Mouse (Mus musculus) heart, postnatal 0 days (tissue): ENCODE results near the gene Meltf. TPM values are rescaled to one million over a fixed set of nuclear protein-coding genes. Genes with fewer than 3 reads are reported as not detected.

ENCODE experiments used
- ATAC-seq: fragments of 200-750 bp; cut with Nextera tagmentation; 2 replicates; pipeline ENCODE4 v1.8.0; 2017; ENCODE audit warnings: low read depth, moderate number of reproducible peaks, moderate library complexity; ENCODE audit not compliant: insufficient read depth
- DNase-seq: peaks from one replicate; pipeline ENCODE4 v3.0.0-alpha.2; 2016; ENCODE audit warnings: low spot score
- H3K27ac ChIP-seq: fragments of 300-500 bp; sonication (generic); 2 replicates; pipeline ENCODE4 v1.5.1; 2014; ENCODE audit warnings: low read depth, mild to moderate bottlenecking
- H3K27me3 ChIP-seq: fragments of 300-500 bp; sonication (generic); 2 replicates; pipeline ENCODE4 v1.6.1; 2014; ENCODE audit warnings: low read length, mixed read lengths; ENCODE audit not compliant: control insufficient read depth, insufficient read depth
- H3K36me3 ChIP-seq: fragments of 300-500 bp; sonication (generic); replicated peaks from 2 replicates; pipeline ENCODE4 v1.6.1; 2014; ENCODE audit warnings: low read length, mixed read lengths; ENCODE audit not compliant: control insufficient read depth, insufficient read depth
- H3K4me1 ChIP-seq: fragments of 300-500 bp; sonication (generic); 2 replicates; pipeline ENCODE4 v1.6.1; 2014; ENCODE audit warnings: antibody characterized with exemption; ENCODE audit not compliant: control insufficient read depth, insufficient read depth
- H3K4me2 ChIP-seq: fragments of 300-500 bp; sonication (generic); 2 replicates; pipeline ENCODE4 v1.6.1; 2014; ENCODE audit warnings: low read depth, mild to moderate bottlenecking, low read length, moderate library complexity
- H3K4me3 ChIP-seq: fragments of 300-500 bp; sonication (generic); 2 replicates; pipeline ENCODE4 v1.5.1; 2014; ENCODE audit warnings: low read depth, low read length
- H3K9ac ChIP-seq: fragments of 300-500 bp; sonication (generic); replicated peaks from 2 replicates; pipeline ENCODE4 v1.6.1; 2014; ENCODE audit warnings: low read depth, low read length, mixed read lengths
- H3K9me3 ChIP-seq: fragments of 300-500 bp; sonication (generic); replicated peaks from 2 replicates; pipeline ENCODE4 v1.6.1; 2016; ENCODE audit warnings: low read length; ENCODE audit not compliant: control insufficient read depth
- CTCF ChIP-seq: IDR thresholded peaks from 2 replicates; pipeline ENCODE4 v1.5.1; 2016; ENCODE audit warnings: antibody characterized with exemption, control low read depth, low read depth
- EP300 ChIP-seq: IDR thresholded peaks from 2 replicates; pipeline ENCODE4 v1.6.1; 2016; ENCODE audit warnings: antibody characterized with exemption, low read depth
- WGBS: fragments of 180-500 bp; shearing (Covaris S2); extraction: QIAGEN DNeasy Blood & Tissue Kit; methylation state at CpG from one replicate; pipeline ENCODE4 v1.1.7; 2014; 5-methylcytosine and 5-hydroxymethylcytosine counted together
- polyA plus RNA-seq: library from polyadenylated mRNA; unstranded; fragments of >200 nt; fragmentation: Nextera tagmentation; extraction: Ambion mirVana; gene quantifications from 2 replicates; pipeline ENCODE4 v1.2.1, GENCODE M21; 2015
- total RNA-seq: library from RNA; depleted of rRNA; stranded (reverse); fragments of >200 nt; gene quantifications from 2 replicates; pipeline ENCODE4 v1.2.3, GENCODE M21; 2014; ENCODE audit warnings: low replicate concordance

Meltf gene
- total and polyA plus RNA-seq, 2 experiments from 2014 or later, result not detected

- DNase-seq (no peak), ATAC-seq (no peak)
- 25% methylated on average over 19 of the region's 20 CpGs for WGBS
- peak overlapping the region; percentile 63 for H3K4me2 ChIP-seq
- H3K4me1 ChIP-seq, result no peaks in the 10 kb centered on the region
- H3K27me3 ChIP-seq, result no peaks in the 10 kb centered on the region
- H3K36me3 ChIP-seq, result no peaks in the 10 kb centered on the region
- peak overlapping the region; percentile 34 for H3K4me3 ChIP-seq
- H3K9me3 ChIP-seq, result no peaks in the 10 kb centered on the region
- no peak overlapping the region for H3K9ac ChIP-seq
- no peak overlapping the region for H3K27ac ChIP-seq
- no peak for TF ChIP-seq EP300
- TF ChIP-seq CTCF, result no peak
Observed at GRCm38 (mm10) chr16:31905891-31906825, 27.5 kb downstream of the Meltf start.

DNA sequence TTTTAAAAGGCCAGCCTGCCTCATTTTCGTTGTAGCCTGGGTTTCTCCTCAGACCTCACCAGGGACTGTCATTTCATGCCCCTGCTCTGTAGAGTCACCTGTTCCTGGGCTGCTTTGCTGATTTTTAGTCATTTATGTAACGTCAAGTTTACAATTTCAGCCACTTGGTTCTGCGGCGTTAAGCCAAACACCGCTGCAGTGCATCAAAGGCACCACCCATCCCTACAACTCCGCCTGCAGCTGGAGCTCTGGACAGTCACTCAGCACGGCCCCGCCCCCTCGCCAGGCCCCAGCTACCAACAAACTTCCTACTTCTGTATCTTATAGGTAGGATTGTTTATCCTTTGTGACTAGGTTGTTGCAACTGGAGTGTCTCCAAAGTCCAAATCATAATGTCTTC, 28.3 kb downstream of the Meltf start:
- peak overlapping the region; percentile 34 for H3K4me3 ChIP-seq
- H3K27ac ChIP-seq, result no peak overlapping the region
- peak; percentile 55; the same call in 1 of the 2 replicates for ATAC-seq
- H3K9me3 ChIP-seq, result no peaks in the 10 kb centered on the region
- WGBS, result 8% methylated on average over 9 of the region's 9 CpGs
- no peaks in the 10 kb centered on the region for H3K4me1 ChIP-seq
- H3K9ac ChIP-seq, result no peak overlapping the region
- H3K4me2 ChIP-seq, result peak overlapping the region; percentile 63
- peak; percentile 39 for DNase-seq
- no peaks in the 10 kb centered on the region for H3K27me3 ChIP-seq
- TF ChIP-seq EP300, result no peak
- no peaks in the 10 kb centered on the region for H3K36me3 ChIP-seq

DNA sequence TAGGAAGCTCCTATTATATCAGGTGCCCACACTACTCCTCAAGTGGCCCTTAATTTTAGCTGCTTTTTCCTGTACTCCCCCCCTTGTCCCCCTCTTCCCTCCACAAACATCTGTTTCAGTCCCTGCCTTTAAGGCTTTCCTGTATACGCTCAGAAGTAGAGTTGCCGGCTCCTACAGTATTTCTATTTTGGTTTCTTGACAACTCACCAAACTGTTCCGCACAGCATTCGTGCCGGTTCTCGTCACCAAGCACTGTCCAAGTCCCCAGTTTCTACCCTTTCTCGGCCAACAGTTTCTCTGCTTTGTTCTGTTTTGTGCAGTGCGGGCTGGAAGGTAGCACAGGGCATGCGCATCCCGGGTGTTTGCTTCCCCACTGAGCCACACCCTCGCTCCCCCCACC, 30.3 kb downstream of the Meltf start:
- Histone ChIP-seq H3K9me3 (no peaks in the 10 kb centered on the region), H3K27ac (no peak overlapping the region), H3K4me3 (no peak overlapping the region), H3K4me2 (peak overlapping the region; percentile 41), H3K4me1 (no peaks in the 10 kb centered on the region), H3K27me3 (no peaks in the 10 kb centered on the region), H3K9ac (no peak overlapping the region), H3K36me3 (no peaks in the 10 kb centered on the region)
- no peak for DNase-seq
- no peak for TF ChIP-seq CTCF
- TF ChIP-seq EP300, result no peak
- ATAC-seq, result no peak
- WGBS, result 37% methylated on average over 11 of the region's 11 CpGs

- Histone ChIP-seq H3K27ac (no peak overlapping the region), H3K36me3 (no peaks in the 10 kb centered on the region), H3K9ac (no peak overlapping the region), H3K27me3 (no peaks in the 10 kb centered on the region), H3K9me3 (no peaks in the 10 kb centered on the region), H3K4me2 (no peak overlapping the region), H3K4me3 (no peak overlapping the region), H3K4me1 (no peaks in the 10 kb centered on the region)
- ATAC-seq, result no peak
- no peak for TF ChIP-seq CTCF
- no peak for TF ChIP-seq EP300
- 47% methylated on average over 10 of the region's 10 CpGs for WGBS
- DNase-seq, result no peak
Observed at GRCm38 (mm10) chr16:31910281-31910847, 31.8 kb downstream of the Meltf start.

DNA sequence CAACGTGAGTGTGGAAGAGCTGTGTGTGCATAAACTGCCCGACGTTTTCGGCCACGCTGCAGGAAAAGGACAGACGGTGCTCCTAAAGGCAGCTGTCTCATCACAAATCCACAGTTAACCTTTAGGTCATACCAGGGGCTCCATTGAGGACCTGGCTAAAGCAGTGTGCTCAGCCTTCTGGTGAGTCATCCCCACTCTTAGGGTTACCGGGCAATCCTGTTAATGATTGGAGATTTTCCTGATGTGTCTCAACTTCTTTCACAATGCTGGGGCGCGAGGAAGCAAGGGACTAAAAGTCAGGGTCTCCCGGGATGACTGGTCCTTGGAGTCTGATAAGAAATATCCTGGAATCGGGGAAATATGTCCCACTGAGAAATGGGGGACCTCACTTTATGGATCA, 39.2 kb downstream of the Meltf start:
- Histone ChIP-seq H3K27me3 (no peaks in the 10 kb centered on the region), H3K9ac (no peak overlapping the region), H3K4me1 (no peaks in the 10 kb centered on the region), H3K4me2 (no peak overlapping the region), H3K4me3 (no peak overlapping the region), H3K9me3 (no peaks in the 10 kb centered on the region), H3K36me3 (no peaks in the 10 kb centered on the region), H3K27ac (no peak overlapping the region)
- no peak for DNase-seq
- TF ChIP-seq EP300 (no peak), CTCF (no peak)
- no peak for ATAC-seq
- 61% methylated on average over 11 of the region's 11 CpGs for WGBS
